Mouse (Mus musculus) left cerebral cortex, postnatal 14 days (tissue): ENCODE results near the gene Poln. TPM values are rescaled to one million over a fixed set of nuclear protein-coding genes. Genes with fewer than 3 reads are reported as not detected.

Source experiments
- DNase-seq, 2 experiments: peaks; one replicate each; pipeline ENCODE4 v3.0.0; 2021 to 2022; ENCODE audit warnings: low spot score in 2 of 2, mixed read lengths in 1 of 2
- intact Hi-C: fragments of 180-260 bp; cut with DNase I; formaldehyde crosslinking; loops from one replicate; pipeline ENCODE4 v1.15.1; 2025
- total RNA-seq, 2 experiments: library from RNA; stranded (reverse); gene quantifications; 2 replicates each; pipeline ENCODE4 v1.2.3; 2021

Poln gene
- total RNA-seq, 2 experiments from 2014 or later, result 0.79 to 0.91 TPM

- no peak for DNase-seq
- intact Hi-C loops, result no loop called here
Observed at GRCm38 (mm10) chr5:34165793-34166192, 3.5 kb downstream of the Poln start.

- DNase-seq, result no peak
- intact Hi-C loops, result loop anchor here (10.0 kb wide), 1 partner anchor 54 kb away; no protein-coding TSS in a partner anchor
Observed at GRCm38 (mm10) chr5:34148476-34148875, 20.8 kb downstream of the Poln start.

- DNase-seq, result no peak
- intact Hi-C loops, result loop anchor here (10.0 kb wide), 1 partner anchor 53 kb away; no protein-coding TSS in a partner anchor
Observed at GRCm38 (mm10) chr5:34147554-34147953, 21.7 kb downstream of the Poln start.

GRCm38 (mm10) chr5:34139751-34140150 lies 29.5 kb downstream of the Poln start:
- peak; percentile 21 to 50 for DNase-seq
- intact Hi-C loops, result loop anchor here (10.0 kb wide), 1 partner anchor 45 kb away; no protein-coding TSS in a partner anchor

GRCm38 (mm10) chr5:34132731-34133130 lies 36.5 kb downstream of the Poln start:
- intact Hi-C loops, result no loop called here
- DNase-seq, result peak; percentile 5 to 9

GRCm38 (mm10) chr5:34124131-34124530 lies 45.1 kb downstream of the Poln start:
- intact Hi-C loops, result no loop called here
- DNase-seq, result no peak

- DNase-seq, result peak; percentile 5 to 26
- intact Hi-C loops, result no loop called here
Observed at GRCm38 (mm10) chr5:34119121-34119856, 50.0 kb downstream of the Poln start.

- intact Hi-C loops, result no loop called here
Observed at GRCm38 (mm10) chr5:34105681-34106080, 63.6 kb downstream of the Poln start.

GRCm38 (mm10) chr5:34097333-34097732 lies 71.9 kb downstream of the Poln start:
- DNase-seq, result peak; percentile 80 to 82
- intact Hi-C loops, result loop anchor here (10.0 kb wide), 3 partner anchors 47 to 547 kb away; partner anchors contain the start of gene Mxd4

More at GRCm38 (mm10) chr5:34105681-34106080, 63.6 kb downstream of the Poln start:
- peak in 1 of 2 experiments; percentile 2 for DNase-seq

- intact Hi-C loops, result loop anchor here (10.0 kb wide), 3 partner anchors 52 to 552 kb away; partner anchors contain the start of gene Mxd4
- DNase-seq, result no peak
Observed at GRCm38 (mm10) chr5:34093021-34093420, 76.2 kb downstream of the Poln start.

GRCm38 (mm10) chr5:34032520-34032919 lies 136.7 kb downstream of the Poln start:
- intact Hi-C loops, result no loop called here
- DNase-seq, result no peak

- no peak for DNase-seq
- intact Hi-C loops, result no loop called here
Observed at GRCm38 (mm10) chr5:34031022-34031421, 138.2 kb downstream of the Poln start.

GRCm38 (mm10) chr5:34030101-34030500 lies 139.1 kb downstream of the Poln start:
- DNase-seq, result no peak
- intact Hi-C loops, result no loop called here

- no peak for DNase-seq
- intact Hi-C loops, result no loop called here
Observed at GRCm38 (mm10) chr5:34018968-34019367, 150.3 kb downstream of the Poln start.

GRCm38 (mm10) chr5:34014652-34015051 lies 154.6 kb downstream of the Poln start:
- intact Hi-C loops, result no loop called here
- no peak for DNase-seq

GRCm38 (mm10) chr5:34007392-34007941 lies 161.8 kb downstream of the Poln start:
- no peak for DNase-seq
- intact Hi-C loops, result no loop called here

- intact Hi-C loops, result no loop called here
- DNase-seq, result no peak
Observed at GRCm38 (mm10) chr5:34006832-34007231, 162.4 kb downstream of the Poln start.

- intact Hi-C loops, result no loop called here
- DNase-seq, result no peak
Observed at GRCm38 (mm10) chr5:34004618-34005017, 164.6 kb downstream of the Poln start.

GRCm38 (mm10) chr5:34002636-34003035 lies 166.6 kb downstream of the Poln start:
- no peak for DNase-seq
- intact Hi-C loops, result no loop called here

- intact Hi-C loops, result no loop called here
- no peak for DNase-seq
Observed at GRCm38 (mm10) chr5:34001401-34001800, 167.8 kb downstream of the Poln start.

GRCm38 (mm10) chr5:34000809-34001208 lies 168.4 kb downstream of the Poln start:
- DNase-seq, result no peak
- intact Hi-C loops, result no loop called here
